Mouse (Mus musculus) NIH3T3 (cell line): ENCODE data around the gene Eef1a1.
"Not testable (repeated sequence)": the region's sequence is repeated elsewhere in the genome, so short reads cannot be mapped to it uniquely, and the experiment has no call there.

ENCODE experiments used
- DNase-seq: peaks from one replicate; pipeline ENCODE4 v3.0.0-alpha.2; 2012; ENCODE audit warnings: low read depth

The Eef1a1 gene

GRCm38 (mm10) chr9:78488890-78489420 lies at the start of gene Eef1a1:
Gene Eef1a1 (minus strand): TSS chr9:78489151.
- peak; percentile 54 for DNase-seq

GRCm38 (mm10) chr9:78538421-78538820 lies 49.5 kb upstream of the Eef1a1 start:
- no peak for DNase-seq

- no peak for DNase-seq
Observed at GRCm38 (mm10) chr9:78537154-78537873, 48.4 kb upstream of the Eef1a1 start.

GRCm38 (mm10) chr9:78534606-78535005 lies 45.7 kb upstream of the Eef1a1 start:
- DNase-seq, result no peak

- no peak for DNase-seq
Observed at GRCm38 (mm10) chr9:78533296-78533935, 44.5 kb upstream of the Eef1a1 start.

GRCm38 (mm10) chr9:78532341-78532819 lies 43.4 kb upstream of the Eef1a1 start:
- DNase-seq, result no peak

GRCm38 (mm10) chr9:78531816-78532215 lies 42.9 kb upstream of the Eef1a1 start:
- DNase-seq, result peak; percentile 59

GRCm38 (mm10) chr9:78527767-78528381 lies 38.9 kb upstream of the Eef1a1 start:
- DNase-seq, result peak; percentile 90

GRCm38 (mm10) chr9:78527301-78527761 lies 38.4 kb upstream of the Eef1a1 start:
- peak; percentile 94 for DNase-seq

GRCm38 (mm10) chr9:78526206-78526605 lies 37.3 kb upstream of the Eef1a1 start:
- peak; percentile 18 for DNase-seq

GRCm38 (mm10) chr9:78525451-78526135 lies 36.6 kb upstream of the Eef1a1 start:
- peak; percentile 24 for DNase-seq

- DNase-seq, result peak; percentile 38
Observed at GRCm38 (mm10) chr9:78521689-78522088, 32.7 kb upstream of the Eef1a1 start.

GRCm38 (mm10) chr9:78520780-78521601 lies 32.0 kb upstream of the Eef1a1 start:
- DNase-seq, result peak; percentile 86

GRCm38 (mm10) chr9:78520127-78520779 lies 31.3 kb upstream of the Eef1a1 start:
- peak; percentile 83 for DNase-seq

GRCm38 (mm10) chr9:78517237-78517636 lies 28.3 kb upstream of the Eef1a1 start:
- DNase-seq, result not testable (repeated sequence)

- no peak for DNase-seq
Observed at GRCm38 (mm10) chr9:78516125-78516524, 27.2 kb upstream of the Eef1a1 start.

GRCm38 (mm10) chr9:78514681-78515080 lies 25.7 kb upstream of the Eef1a1 start:
- DNase-seq, result no peak

GRCm38 (mm10) chr9:78513776-78514500 lies 25.0 kb upstream of the Eef1a1 start:
- peak; percentile 75 for DNase-seq

GRCm38 (mm10) chr9:78511705-78512104 lies 22.8 kb upstream of the Eef1a1 start:
- no peak for DNase-seq
